Mouse (Mus musculus): ENCODE data around the gene Cars2. TPM values are rescaled to one million over a fixed set of nuclear protein-coding genes. Genes with fewer than 3 reads are reported as not detected.

Gene Cars2
- total and polyA plus RNA-seq, 3 experiments, result 45.6 to 67.1 (median 46.4) TPM

- Histone ChIP-seq H3K4me2 (ENCODE audit: insufficient read depth, low read depth, poor library complexity, severe bottlenecking) (0 out of 2 replicates have a peak overlapping the region, but pooled peaks have one; percentile 32), H3K9me3 (replicated peaks; ENCODE audit: low read length) (peaks cover 13% of the 10 kb centered on the region), H3K79me2 (replicated peaks; ENCODE audit: control insufficient read depth, extremely low read depth, insufficient read depth, poor library complexity, severe bottlenecking) (peaks cover 27% of the 10 kb centered on the region; the same call in 1 of the 2 replicates), H3K4me3 (replicated peaks in 1 of 3; ENCODE audit: low read depth in 2 of 3, low read length in 2 of 3, poor library complexity in 1 of 3) (no peak overlapping the region), H3K4me1 (ENCODE audit: control insufficient read depth in 1 of 2, insufficient read depth in 2 of 2) (peaks cover 6 to 15% of the 10 kb centered on the region in 2 experiments), H3K9ac (ENCODE audit: insufficient read depth, low read depth) (no peak overlapping the region), H3K36me3 (replicated peaks in 1 of 2; ENCODE audit: control insufficient read depth in 1 of 2, insufficient read depth in 1 of 2, low read length in 1 of 2) (peaks cover 13 to 30% of the 10 kb centered on the region in 2 experiments), H3K27ac (ENCODE audit: insufficient read depth, low read depth) (no peak overlapping the region), H3K27me3 (replicated peaks) (no peaks in the 10 kb centered on the region)
- DNase-seq (ENCODE audit: extremely low read depth), result no peak
- in situ Hi-C loops (cut with MboI; ENCODE audit: low pct_ligation_motif_present, low pct_unique_long_range_greater_than_20kb, low sequenced_read_pairs), result no loop called here
- dilution Hi-C loops (cut with MboI; ENCODE audit: extremely low pct_ligation_motif_present, extremely low pct_unique_long_range_greater_than_20kb, low sequenced_read_pairs), result no loop called here
- TF ChIP-seq ELF1 (IDR thresholded peaks at IDR 0.05; ENCODE audit: low read depth, low read length) (no peak), TCF12 (IDR thresholded peaks at IDR 0.05; ENCODE audit: low read depth, low read length) (no peak), SIN3A (IDR thresholded peaks at IDR 0.05; ENCODE audit: low read length) (no peak), POLR2AphosphoS2 (IDR thresholded peaks at IDR 0.05; ENCODE audit: low read depth, low read length) (no peak), RCOR1 (conservative IDR thresholded peaks at IDR 0.05; ENCODE audit: low read depth, low read length) (no peak), CHD2 (IDR thresholded peaks at IDR 0.05; ENCODE audit: low read length) (no peak), IRF4 (IDR thresholded peaks at IDR 0.05; ENCODE audit: low read depth, low read length) (no peak), EP300 (IDR thresholded peaks at IDR 0.05; ENCODE audit: low read length) (no peak), UBTF (IDR thresholded peaks at IDR 0.05; ENCODE audit: low read depth, low read length) (no peak), USF2 (conservative IDR thresholded peaks at IDR 0.05; ENCODE audit: low read depth, low read length) (no peak), CTCF (conservative IDR thresholded peaks at IDR 0.05 in 1 of 2, IDR thresholded peaks at IDR 0.05 in 1 of 2; ENCODE audit: low read depth in 2 of 2, low read length in 2 of 2) (no peak), NELFE (IDR thresholded peaks at IDR 0.05; ENCODE audit: low read depth, low read length) (no peak), BHLHE40 (IDR thresholded peaks at IDR 0.05; ENCODE audit: low read depth, low read length) (no peak), MAX (IDR thresholded peaks at IDR 0.05; ENCODE audit: low read length) (no peak), CHD1 (IDR thresholded peaks at IDR 0.05; ENCODE audit: low read depth, low read length) (no peak), ZKSCAN1 (IDR thresholded peaks at IDR 0.05; ENCODE audit: borderline replicate concordance, low read depth, low read length) (no peak), ZMIZ1 (IDR thresholded peaks at IDR 0.05; ENCODE audit: low read depth, low read length) (no peak), HCFC1 (IDR thresholded peaks at IDR 0.05; ENCODE audit: low read depth, low read length) (no peak)
These were observed 79.3 kb downstream of the Cars2 start for GRCm38 (mm10) chr8:11471309-11471708.

- Histone ChIP-seq H3K9ac (ENCODE audit: insufficient read depth, low read depth) (no peak overlapping the region), H3K9me3 (replicated peaks; ENCODE audit: low read length) (peaks cover 13% of the 10 kb centered on the region), H3K4me1 (ENCODE audit: control insufficient read depth in 1 of 2, insufficient read depth in 2 of 2) (peaks cover 7 to 14% of the 10 kb centered on the region in 2 experiments), H3K4me2 (ENCODE audit: insufficient read depth, low read depth, poor library complexity, severe bottlenecking) (no peak overlapping the region), H3K27ac (ENCODE audit: insufficient read depth, low read depth) (no peak overlapping the region), H3K4me3 (replicated peaks in 1 of 3; ENCODE audit: low read depth in 2 of 3, low read length in 2 of 3, poor library complexity in 1 of 3) (no peak overlapping the region), H3K36me3 (replicated peaks in 1 of 2; ENCODE audit: control insufficient read depth in 1 of 2, insufficient read depth in 1 of 2, low read length in 1 of 2) (peaks cover 13 to 30% of the 10 kb centered on the region in 2 experiments), H3K27me3 (replicated peaks) (no peaks in the 10 kb centered on the region), H3K79me2 (replicated peaks; ENCODE audit: control insufficient read depth, extremely low read depth, insufficient read depth, poor library complexity, severe bottlenecking) (peaks cover 29% of the 10 kb centered on the region; the same call in 1 of the 2 replicates)
- in situ Hi-C loops (cut with MboI; ENCODE audit: low pct_ligation_motif_present, low pct_unique_long_range_greater_than_20kb, low sequenced_read_pairs) (no loop called here), dilution Hi-C loops (cut with MboI; ENCODE audit: extremely low pct_ligation_motif_present, extremely low pct_unique_long_range_greater_than_20kb, low sequenced_read_pairs) (no loop called here)
- no peak for DNase-seq (ENCODE audit: extremely low read depth)
- TF ChIP-seq USF1 (IDR thresholded peaks at IDR 0.05; ENCODE audit: low read depth, low read length) (no peak), CHD2 (IDR thresholded peaks at IDR 0.05; ENCODE audit: low read length) (no peak), EP300 (IDR thresholded peaks at IDR 0.05; ENCODE audit: low read length) (no peak), MXI1 (IDR thresholded peaks at IDR 0.05; ENCODE audit: low read depth, low read length) (no peak), IRF4 (IDR thresholded peaks at IDR 0.05; ENCODE audit: low read depth, low read length) (no peak), CHD1 (IDR thresholded peaks at IDR 0.05; ENCODE audit: low read depth, low read length) (no peak), RAD21 (IDR thresholded peaks at IDR 0.05; ENCODE audit: low read depth, low read length) (no peak), POLR2AphosphoS2 (IDR thresholded peaks at IDR 0.05; ENCODE audit: low read depth, low read length) (no peak), CTCF (conservative IDR thresholded peaks at IDR 0.05 in 1 of 2, IDR thresholded peaks at IDR 0.05 in 1 of 2; ENCODE audit: low read depth in 2 of 2, low read length in 2 of 2) (no peak), MYC (IDR thresholded peaks at IDR 0.05; ENCODE audit: low read depth, low read length) (no peak), SMC3 (IDR thresholded peaks at IDR 0.05; ENCODE audit: low read depth, low read length) (no peak), RCOR1 (conservative IDR thresholded peaks at IDR 0.05; ENCODE audit: low read depth, low read length) (no peak), NRF1 (IDR thresholded peaks at IDR 0.05; ENCODE audit: low read depth, low read length) (no peak), BHLHE40 (IDR thresholded peaks at IDR 0.05; ENCODE audit: low read depth, low read length) (no peak), SIN3A (IDR thresholded peaks at IDR 0.05; ENCODE audit: low read length) (no peak), ZNF384 (IDR thresholded peaks at IDR 0.05; ENCODE audit: low read depth, low read length) (no peak), ZC3H11A (IDR thresholded peaks at IDR 0.05; ENCODE audit: low read depth, low read length) (no peak), TCF12 (IDR thresholded peaks at IDR 0.05; ENCODE audit: low read depth, low read length) (no peak), GABPA (IDR thresholded peaks at IDR 0.05; ENCODE audit: insufficient replicate concordance, low read depth, low read length) (no peak)
These were observed 79.9 kb downstream of the Cars2 start for GRCm38 (mm10) chr8:11470694-11471093.

Data from CH12.LX (cell line).